Mouse (Mus musculus) neural tube, embryonic 11.5 days (tissue): ENCODE data around the gene Tbc1d14. TPM values are rescaled to one million over a fixed set of nuclear protein-coding genes. Genes with fewer than 3 reads are reported as not detected.

Experiments
- ATAC-seq: fragments of 200-750 bp; cut with Nextera tagmentation; 2 replicates; pipeline ENCODE4 v1.8.0; 2017; ENCODE audit warnings: moderate number of reproducible peaks, mild to moderate bottlenecking, moderate TSS enrichment, moderate library complexity; ENCODE audit not compliant: insufficient read depth, low FRiP score, low TSS enrichment
- DNase-seq: peaks from one replicate; pipeline ENCODE4 v3.0.0-alpha.2; 2015; ENCODE audit warnings: low spot score
- H3K27ac ChIP-seq: fragments of 300-500 bp; sonication (generic); 2 replicates; pipeline ENCODE4 v1.5.1; 2014; ENCODE audit warnings: low read depth, mild to moderate bottlenecking, low read length
- H3K27me3 ChIP-seq: fragments of 300-500 bp; sonication (generic); 2 replicates; pipeline ENCODE4 v1.6.1; 2014; ENCODE audit warnings: mild to moderate bottlenecking, low read length, mixed read lengths; ENCODE audit not compliant: control insufficient read depth, insufficient read depth
- H3K36me3 ChIP-seq: fragments of 300-500 bp; sonication (generic); 2 replicates; pipeline ENCODE4 v1.6.1; 2014; ENCODE audit warnings: mild to moderate bottlenecking, low read length, moderate library complexity, mixed read lengths; ENCODE audit not compliant: control insufficient read depth, insufficient read depth
- H3K4me1 ChIP-seq: fragments of 300-500 bp; sonication (generic); 2 replicates; pipeline ENCODE4 v1.6.1; 2014; ENCODE audit warnings: low read length, mixed read lengths; ENCODE audit not compliant: control insufficient read depth, insufficient read depth
- H3K4me2 ChIP-seq: fragments of 300-500 bp; sonication (generic); 2 replicates; pipeline ENCODE4 v1.6.1; 2014; ENCODE audit warnings: low read depth, mild to moderate bottlenecking, moderate library complexity
- H3K4me3 ChIP-seq: fragments of 300-500 bp; sonication (generic); 2 replicates; pipeline ENCODE4 v1.5.1; 2014; ENCODE audit warnings: low read depth, low read length
- H3K9ac ChIP-seq: fragments of 300-500 bp; sonication (generic); 2 replicates; pipeline ENCODE4 v1.6.1; 2014; ENCODE audit warnings: mild to moderate bottlenecking, low read length
- H3K9me3 ChIP-seq: fragments of 300-500 bp; sonication (generic); 2 replicates; pipeline ENCODE4 v1.6.1; 2016; ENCODE audit warnings: low read length; ENCODE audit not compliant: control insufficient read depth
- WGBS: fragments of 180-500 bp; shearing (Covaris S2); extraction: QIAGEN DNeasy Blood & Tissue Kit; methylation state at CpG from one replicate; pipeline ENCODE4 v1.1.7; 2014; 5-methylcytosine and 5-hydroxymethylcytosine counted together
- polyA plus RNA-seq: library from polyadenylated mRNA; unstranded; fragments of >200 nt; fragmentation: Nextera tagmentation; extraction: Ambion mirVana; gene quantifications from 2 replicates; pipeline ENCODE4 v1.2.1, GENCODE M21; 2014

Gene Tbc1d14
- polyA plus RNA-seq, 1 experiment from 2014 or later, result 47.8 TPM

DNA sequence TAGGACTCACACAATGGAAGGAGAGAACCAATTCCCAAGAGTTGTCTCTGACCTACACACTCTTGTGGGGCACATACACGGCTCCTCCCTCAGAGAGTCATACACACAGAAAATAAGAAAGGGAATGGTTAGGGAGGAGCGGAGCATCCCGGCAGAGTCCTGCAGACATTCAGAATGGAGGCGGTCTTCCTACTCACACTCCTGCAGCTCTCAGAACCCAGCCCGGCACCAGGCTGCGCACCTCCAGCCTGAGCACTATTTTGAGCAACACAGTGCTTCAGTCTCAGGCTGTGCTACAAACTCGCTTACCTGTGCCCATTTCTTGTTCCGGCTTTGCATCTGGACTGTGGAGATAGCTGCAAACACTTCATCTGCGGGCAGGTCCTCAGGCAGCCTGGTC lies 98.4 kb downstream of the Tbc1d14 start:
- Histone ChIP-seq H3K27me3 (no peaks in the 10 kb centered on the region), H3K4me1 (no peaks in the 10 kb centered on the region), H3K36me3 (peaks cover 9% of the 10 kb centered on the region), H3K4me2 (no peak overlapping the region), H3K9me3 (no peaks in the 10 kb centered on the region), H3K4me3 (no peak overlapping the region), H3K27ac (no peak overlapping the region), H3K9ac (no peak overlapping the region)
- ATAC-seq, result no peak
- WGBS, result 97% methylated on average over 9 of the region's 9 CpGs
- DNase-seq, result no peak

DNA sequence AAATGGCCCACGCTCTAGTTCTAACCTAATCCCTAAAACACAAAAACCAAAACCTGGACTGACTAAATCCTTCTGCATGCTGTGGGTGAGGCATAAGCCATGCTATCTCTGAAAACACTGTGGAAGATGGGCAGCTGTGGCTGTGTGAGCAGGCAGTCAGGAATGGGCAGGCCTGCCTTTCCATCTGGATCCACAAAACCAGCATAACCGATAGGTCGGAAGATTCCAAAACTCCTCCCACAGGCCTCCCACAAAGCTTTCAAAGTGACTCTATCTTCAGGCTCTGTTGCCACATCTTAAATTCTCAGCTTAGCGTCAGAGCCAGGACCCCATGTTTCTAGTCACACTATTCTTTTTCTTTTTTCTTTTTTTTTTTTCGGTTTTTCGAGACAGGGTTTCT lies 99.2 kb downstream of the Tbc1d14 start:
- WGBS, result 93% methylated on average over 6 of the region's 6 CpGs
- no peak overlapping the region for H3K4me3 ChIP-seq
- H3K4me1 ChIP-seq, result no peaks in the 10 kb centered on the region
- ATAC-seq, result no peak
- no peak overlapping the region for H3K4me2 ChIP-seq
- no peak for DNase-seq
- H3K9ac ChIP-seq, result no peak overlapping the region
- H3K27me3 ChIP-seq, result no peaks in the 10 kb centered on the region
- peaks cover 9% of the 10 kb centered on the region for H3K36me3 ChIP-seq
- H3K9me3 ChIP-seq, result no peaks in the 10 kb centered on the region
- H3K27ac ChIP-seq, result no peak overlapping the region

DNA sequence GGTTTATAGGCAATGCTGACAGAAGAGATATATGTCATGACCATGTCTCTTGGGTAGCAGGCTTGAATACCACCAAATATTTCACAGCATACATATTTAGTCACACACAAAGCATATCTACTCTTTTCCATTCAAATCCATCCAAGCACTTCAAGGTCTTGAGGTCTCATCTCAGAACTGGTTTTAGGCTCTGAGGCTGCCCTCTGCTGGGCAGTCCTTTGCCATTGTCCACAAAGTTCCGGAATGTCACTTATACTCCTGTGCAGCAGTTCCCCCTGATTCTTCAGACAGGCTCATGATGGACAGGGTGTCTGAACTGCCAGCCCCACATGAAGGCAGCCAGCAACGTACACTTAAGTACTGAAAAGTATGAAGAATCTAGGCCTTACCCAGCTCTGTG lies 103.9 kb downstream of the Tbc1d14 start:
- Histone ChIP-seq H3K27me3 (no peaks in the 10 kb centered on the region), H3K9me3 (no peaks in the 10 kb centered on the region), H3K4me1 (no peaks in the 10 kb centered on the region; the same call in 1 of the 2 replicates), H3K27ac (no peak overlapping the region), H3K4me2 (no peak overlapping the region), H3K9ac (no peak overlapping the region), H3K36me3 (peaks cover 7% of the 10 kb centered on the region; the same call in 1 of the 2 replicates), H3K4me3 (no peak overlapping the region)
- DNase-seq, result peak; percentile 46
- ATAC-seq, result no peak
- 57% methylated on average over 2 of the region's 2 CpGs for WGBS

DNA sequence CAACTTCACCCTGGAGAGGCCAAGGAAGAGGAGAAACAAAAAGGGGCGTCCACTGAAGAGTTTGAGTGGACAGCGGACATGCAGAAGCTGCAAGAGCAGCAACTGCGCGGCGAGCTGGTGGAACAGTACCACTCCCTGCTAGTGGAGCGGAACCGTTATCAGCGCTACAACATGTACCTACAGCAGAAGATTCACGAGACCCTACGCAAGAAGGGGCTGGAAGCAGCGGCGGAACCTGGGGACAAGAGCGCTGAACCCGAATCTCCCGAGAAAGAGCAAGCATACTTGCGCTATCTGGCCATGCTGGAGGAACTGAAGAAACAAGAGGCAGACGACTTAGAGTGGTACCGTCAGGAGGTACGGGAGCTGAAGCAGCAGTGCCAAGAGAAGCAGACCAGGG lies 107.8 kb downstream of the Tbc1d14 start:
- Histone ChIP-seq H3K27me3 (no peaks in the 10 kb centered on the region), H3K4me3 (peak overlapping the region; percentile 87), H3K9ac (peak overlapping the region; percentile 76), H3K4me2 (peak overlapping the region; percentile 96), H3K9me3 (no peaks in the 10 kb centered on the region), H3K4me1 (peaks cover 15% of the 10 kb centered on the region), H3K27ac (no peak overlapping the region), H3K36me3 (no peaks in the 10 kb centered on the region)
- WGBS, result 41% methylated on average over 19 of the region's 19 CpGs
- no peak for ATAC-seq
- no peak for DNase-seq

DNA sequence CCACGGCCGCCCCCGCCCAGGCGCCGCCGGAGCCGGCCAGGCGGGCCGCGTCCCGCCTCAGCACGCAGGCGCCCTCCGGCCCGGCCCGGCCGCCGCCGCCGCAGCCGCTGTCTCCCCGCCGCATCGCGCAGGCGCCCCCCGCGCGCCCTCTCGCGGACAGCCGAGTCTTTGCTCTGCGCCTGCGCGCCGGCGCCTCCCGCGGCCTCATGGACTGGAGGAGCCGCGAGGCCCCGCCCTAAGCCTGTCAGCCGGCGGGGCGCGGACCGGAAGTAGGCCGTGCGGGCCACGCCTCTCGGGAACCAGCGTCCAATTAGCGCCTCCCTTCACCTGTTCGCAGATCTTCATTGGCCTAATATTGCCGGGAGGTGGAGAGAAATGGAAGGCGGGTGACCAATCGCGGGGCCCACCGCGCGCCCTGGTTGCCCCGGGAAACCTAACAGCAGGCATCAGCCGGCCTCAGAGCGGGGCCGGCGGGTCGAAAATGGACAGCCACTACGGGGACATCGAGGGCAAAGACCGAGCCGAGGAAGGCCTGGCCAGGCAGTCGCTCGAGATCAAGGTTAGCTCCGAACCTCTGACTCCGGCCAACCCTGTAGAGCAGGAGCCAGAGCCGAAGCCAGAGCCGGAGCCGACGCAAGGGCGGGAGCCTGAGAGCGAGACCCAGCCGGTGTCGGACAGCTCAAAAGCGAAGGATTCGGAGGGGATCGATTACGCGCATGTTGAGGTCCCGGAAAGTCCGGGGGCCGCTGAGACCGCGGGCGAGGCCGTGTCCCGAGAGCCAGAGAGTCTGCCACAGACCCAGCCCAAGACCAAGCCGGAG lies 108.7 kb downstream of the Tbc1d14 start, which contains the start of the genes Tada2b and Ccdc96:
Gene Tada2b, minus strand, starts transcription at position 115 of the 820 bp plus-strand sequence.
Gene Ccdc96, plus strand, starts transcription at position 418 of the 820 bp plus-strand sequence.
- Histone ChIP-seq H3K36me3 (no peaks in the 10 kb centered on the region), H3K4me1 (peaks cover 18% of the 10 kb centered on the region), H3K9me3 (no peaks in the 10 kb centered on the region), H3K27ac (peak within 1 kb of the TSS; percentile 60), H3K9ac (peak within 1 kb of the TSS; percentile 90), H3K27me3 (no peaks in the 10 kb centered on the region), H3K4me3 (peak within 1 kb of the TSS; percentile 87), H3K4me2 (peak within 1 kb of the TSS; percentile 96)
- peak; percentile 99 for DNase-seq
- ATAC-seq, result peak; percentile 97
- WGBS, result under 1% methylated on average over 86 of the region's 97 CpGs

DNA sequence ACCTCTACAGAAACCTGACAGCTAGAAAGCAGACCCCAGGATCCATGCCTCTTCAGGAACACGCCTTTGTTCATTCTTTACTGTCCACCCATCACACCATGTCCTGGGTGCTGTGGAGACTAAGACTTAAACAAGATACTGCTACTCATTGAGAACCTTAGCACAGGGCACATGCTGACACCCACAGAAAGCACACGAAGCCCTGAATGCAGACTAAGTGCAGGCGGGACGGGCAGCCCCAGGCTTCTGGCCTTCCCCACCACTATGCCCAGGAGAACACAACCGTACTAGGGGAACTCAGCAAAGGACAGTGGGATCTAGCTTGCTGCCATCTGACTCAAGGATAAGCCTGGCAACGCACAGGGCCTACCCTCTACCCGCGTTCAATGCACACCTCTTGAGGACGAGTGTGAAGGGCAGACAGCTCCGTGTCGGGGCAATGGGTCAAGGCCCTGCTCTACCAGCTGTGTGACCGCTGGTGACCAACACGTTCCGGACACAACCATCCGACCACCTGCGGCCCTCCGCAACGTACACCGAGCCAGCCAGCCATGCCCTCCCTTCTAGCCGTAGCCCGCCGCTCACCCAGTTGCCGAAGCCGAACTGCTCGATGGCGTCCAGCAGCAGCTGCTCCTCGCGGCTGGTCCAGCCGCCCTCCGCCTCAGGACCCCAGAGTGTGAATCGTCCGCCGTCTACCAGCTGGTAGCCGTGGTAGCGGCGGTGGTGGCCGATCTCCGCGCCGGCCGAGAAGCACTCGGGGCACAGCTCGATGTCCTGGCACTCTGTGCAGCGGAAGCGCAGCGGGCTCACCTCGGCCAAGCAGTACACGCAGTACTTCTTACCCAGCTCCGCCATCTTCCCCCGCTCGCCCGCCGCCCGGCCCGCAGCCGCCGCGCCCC lies 109.6 kb downstream of the Tbc1d14 start:
- DNase-seq (peak; percentile 53), ATAC-seq (peak; percentile 55)
- Histone ChIP-seq H3K4me2 (peak overlapping the region; percentile 95), H3K36me3 (no peaks in the 10 kb centered on the region), H3K9ac (peak overlapping the region; percentile 90), H3K4me1 (peaks cover 18% of the 10 kb centered on the region), H3K9me3 (no peaks in the 10 kb centered on the region), H3K27ac (peak overlapping the region; percentile 60), H3K4me3 (peak overlapping the region; percentile 87), H3K27me3 (no peaks in the 10 kb centered on the region)
- 1% methylated on average over 57 of the region's 58 CpGs for WGBS

DNA sequence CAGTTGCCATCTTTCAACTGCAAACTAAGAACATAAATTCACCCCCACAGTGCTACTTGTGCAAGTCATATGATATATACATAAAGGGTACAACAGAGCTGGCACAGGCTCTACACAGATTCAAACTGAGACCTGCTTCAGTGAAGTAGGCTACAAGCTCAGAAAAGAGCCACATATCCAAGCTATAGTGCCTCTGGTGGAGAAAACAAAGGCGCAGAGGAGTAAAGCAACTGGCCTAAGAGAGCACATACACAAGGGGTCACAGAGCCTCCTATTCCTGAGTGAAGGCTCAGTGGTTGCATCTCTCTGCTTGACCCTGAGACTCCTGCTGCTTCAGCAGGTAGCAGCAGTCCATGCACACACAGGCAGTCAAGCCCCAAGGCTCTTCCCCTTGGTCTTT lies 112.0 kb downstream of the Tbc1d14 start:
- DNase-seq, result no peak
- Histone ChIP-seq H3K27me3 (no peaks in the 10 kb centered on the region), H3K4me1 (peaks cover 18% of the 10 kb centered on the region), H3K4me2 (no peak overlapping the region), H3K27ac (no peak overlapping the region), H3K4me3 (no peak overlapping the region), H3K36me3 (no peaks in the 10 kb centered on the region), H3K9ac (peak overlapping the region; percentile 22; the same call in 1 of the 2 replicates), H3K9me3 (no peaks in the 10 kb centered on the region)
- 67% methylated on average over 1 of the region's 1 CpGs for WGBS
- no peak for ATAC-seq

DNA sequence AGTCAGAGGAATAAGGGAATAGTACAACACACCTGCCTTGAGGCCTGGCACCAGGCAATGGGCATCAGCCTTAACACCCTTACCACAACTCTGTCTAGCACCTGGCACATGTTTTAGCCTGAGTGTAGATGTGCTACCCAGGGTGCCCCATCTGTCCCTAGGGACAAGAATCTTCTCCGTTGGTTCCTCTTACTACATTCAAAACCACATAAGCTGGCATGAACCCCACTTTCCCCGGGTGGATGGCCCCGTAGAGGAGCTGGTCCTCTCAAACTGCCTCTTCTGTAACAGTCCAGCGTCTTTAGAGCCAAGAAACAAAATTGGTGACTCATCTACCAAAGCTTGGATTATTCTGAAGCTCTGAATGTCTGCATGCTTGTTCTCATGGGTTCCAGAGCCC lies 112.7 kb downstream of the Tbc1d14 start:
- no peak overlapping the region for H3K4me2 ChIP-seq
- H3K4me3 ChIP-seq, result no peak overlapping the region
- no peaks in the 10 kb centered on the region for H3K9me3 ChIP-seq
- no peaks in the 10 kb centered on the region for H3K36me3 ChIP-seq
- H3K27me3 ChIP-seq, result no peaks in the 10 kb centered on the region
- DNase-seq (no peak), ATAC-seq (no peak)
- H3K4me1 ChIP-seq, result peaks cover 18% of the 10 kb centered on the region
- no peak overlapping the region for H3K9ac ChIP-seq
- H3K27ac ChIP-seq, result no peak overlapping the region
- 95% methylated on average over 4 of the region's 4 CpGs for WGBS
